Mouse (Mus musculus) CH12.LX (cell line): ENCODE results near the gene Sephs1.

Experiments used
- POLR2A ChIP-seq: IDR thresholded peaks from 2 replicates; pipeline ENCODE4 v1.6.1; 2011; ENCODE audit warnings: low read depth, mild to moderate bottlenecking, improper control_type of control experiment, low read length
- ZMIZ1 ChIP-seq: IDR thresholded peaks from 2 replicates; pipeline ENCODE4 v1.6.1; 2012; ENCODE audit warnings: low read depth, mild to moderate bottlenecking, inconsistent platforms, low read length, improper control_type of control experiment

- TF ChIP-seq ZMIZ1 (no peak), POLR2A (no peak)
Measured at GRCm38 (mm10) chr2:4927391-4927790, 46.0 kb downstream of the Sephs1 start.
